Mouse (Mus musculus) liver, embryonic 14.5 days (tissue): Measurements from ENCODE around the gene Prss27. TPM values are rescaled to one million over a fixed set of nuclear protein-coding genes. Genes with fewer than 3 reads are reported as not detected.

Experiments used
- ATAC-seq: fragments of 200-750 bp; cut with Nextera tagmentation; 2 replicates; pipeline ENCODE4 v1.8.0; 2017; ENCODE audit warnings: moderate number of reproducible peaks, mild to moderate bottlenecking, moderate library complexity; ENCODE audit not compliant: insufficient read depth
- DNase-seq, 3 experiments: peaks; one replicate each; pipeline ENCODE4 v3.0.0-alpha.2; 2012 to 2013; ENCODE audit warnings: low read depth in 3 of 3, low spot score in 3 of 3
- H3K27ac ChIP-seq: fragments of 300-500 bp; sonication (generic); 2 replicates; pipeline ENCODE4 v1.5.1; 2014; ENCODE audit warnings: moderate library complexity, mild to moderate bottlenecking, control low read depth, inconsistent platforms
- H3K27me3 ChIP-seq: fragments of 300-500 bp; sonication (generic); 2 replicates; pipeline ENCODE4 v1.6.1; 2014; ENCODE audit warnings: mild to moderate bottlenecking, low read length, moderate library complexity; ENCODE audit not compliant: control insufficient read depth, insufficient read depth
- H3K36me3 ChIP-seq: fragments of 300-500 bp; sonication (generic); replicated peaks from 2 replicates; pipeline ENCODE4 v1.6.1; 2014; ENCODE audit warnings: low read depth; ENCODE audit not compliant: control insufficient read depth, insufficient read depth
- H3K4me1 ChIP-seq, 2 experiments: fragments of 200-500 bp in 1 of 2; fragments of 300-500 bp in 1 of 2; sonication (generic) in 1 of 2; replicated peaks; 2 replicates each; pipeline ENCODE4 v1.6.1; 2012 to 2014; ENCODE audit warnings: antibody characterized with exemption in 1 of 2, inconsistent platforms in 1 of 2, low read length in 1 of 2; ENCODE audit not compliant: control insufficient read depth in 2 of 2, insufficient read depth in 2 of 2
- H3K4me2 ChIP-seq: fragments of 300-500 bp; sonication (generic); 2 replicates; pipeline ENCODE4 v1.6.1; 2014; ENCODE audit warnings: low read depth, mild to moderate bottlenecking, control low read depth, moderate library complexity
- H3K4me3 ChIP-seq, 2 experiments: fragments of 200-500 bp in 1 of 2; fragments of 300-500 bp in 1 of 2; sonication (generic) in 1 of 2; 2 replicates each; pipeline ENCODE4 v1.5.1; 2012 to 2014; ENCODE audit warnings: low read depth in 2 of 2, low read length in 2 of 2, mild to moderate bottlenecking in 2 of 2, control low read depth in 1 of 2, inconsistent platforms in 1 of 2, moderate library complexity in 1 of 2; ENCODE audit not compliant: insufficient read depth in 1 of 2
- H3K9ac ChIP-seq: fragments of 300-500 bp; sonication (generic); replicated peaks from 2 replicates; pipeline ENCODE4 v1.6.1; 2014; ENCODE audit warnings: mild to moderate bottlenecking, control low read depth, moderate library complexity
- H3K9me3 ChIP-seq: fragments of 300-500 bp; sonication (generic); 2 replicates; pipeline ENCODE4 v1.6.1; 2016; ENCODE audit warnings: low read length, mixed read lengths; ENCODE audit not compliant: control insufficient read depth
- CTCF ChIP-seq: IDR thresholded peaks from 2 replicates; pipeline ENCODE4 v1.5.1; 2016; ENCODE audit warnings: antibody characterized with exemption, low read depth, control low read depth
- EP300 ChIP-seq: IDR thresholded peaks from 2 replicates; pipeline ENCODE4 v1.6.1; 2016; ENCODE audit warnings: antibody characterized with exemption, low read depth
- WGBS: fragments of 180-500 bp; shearing (Covaris S2); extraction: QIAGEN DNeasy Blood & Tissue Kit; methylation state at CpG from one replicate; pipeline ENCODE4 v1.1.7; 2014; ENCODE audit not compliant: insufficient replicate concordance; 5-methylcytosine and 5-hydroxymethylcytosine counted together
- polyA plus RNA-seq, 2 experiments: library from polyadenylated mRNA; depleted of rRNA in 1 of 2; stranded (reverse) in 1 of 2; unstranded in 1 of 2; fragments of >200 nt; fragmentation: Nextera tagmentation in 1 of 2; extraction: Ambion mirVana in 1 of 2; gene quantifications; 2 replicates each; pipeline versions ENCODE4 v1.2.1 to v1.2.3; 2012 to 2014

Prss27 gene
- polyA plus RNA-seq (2012; rRNA removed): not detected in 2 replicates
- not detected in 2 replicates for polyA plus RNA-seq (2014; fragmentation: Nextera tagmentation; extraction: Ambion mirVana)

DNA sequence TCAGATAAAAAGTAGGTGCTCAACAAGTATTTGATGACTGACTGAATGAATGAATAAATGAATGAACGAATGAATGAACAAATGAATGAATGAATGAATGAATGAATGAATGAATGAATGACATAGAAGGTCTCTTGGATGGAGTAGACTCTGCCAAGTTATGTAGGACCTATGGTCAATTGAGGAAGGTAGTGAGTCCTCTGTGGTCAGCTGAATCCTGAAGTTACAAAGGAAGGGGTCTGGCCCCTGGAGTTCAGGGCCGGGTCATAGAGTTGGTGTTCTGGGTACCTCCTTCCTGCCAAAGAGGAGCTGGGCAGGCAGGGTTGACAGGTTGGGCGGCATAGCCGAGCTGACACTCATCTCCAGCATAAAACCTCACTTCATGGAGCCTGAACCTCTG, at the start of gene Prss27:
Gene Prss27, plus strand, starts transcription at position 301 of the 400 bp plus-strand sequence.
- Histone ChIP-seq H3K36me3 (no peaks in the 10 kb centered on the region), H3K27me3 (no peaks in the 10 kb centered on the region), H3K9me3 (no peaks in the 10 kb centered on the region), H3K4me2 (no peak within 1 kb of the TSS), H3K4me3 (no peak within 1 kb of the TSS), H3K27ac (no peak within 1 kb of the TSS), H3K4me1 (no peaks in the 10 kb centered on the region), H3K9ac (no peak within 1 kb of the TSS)
- no peak for ATAC-seq
- TF ChIP-seq EP300: no peak
- no peak for TF ChIP-seq CTCF
- WGBS: 42% methylated on average over 4 of the region's 4 CpGs
- DNase-seq: no peak

DNA sequence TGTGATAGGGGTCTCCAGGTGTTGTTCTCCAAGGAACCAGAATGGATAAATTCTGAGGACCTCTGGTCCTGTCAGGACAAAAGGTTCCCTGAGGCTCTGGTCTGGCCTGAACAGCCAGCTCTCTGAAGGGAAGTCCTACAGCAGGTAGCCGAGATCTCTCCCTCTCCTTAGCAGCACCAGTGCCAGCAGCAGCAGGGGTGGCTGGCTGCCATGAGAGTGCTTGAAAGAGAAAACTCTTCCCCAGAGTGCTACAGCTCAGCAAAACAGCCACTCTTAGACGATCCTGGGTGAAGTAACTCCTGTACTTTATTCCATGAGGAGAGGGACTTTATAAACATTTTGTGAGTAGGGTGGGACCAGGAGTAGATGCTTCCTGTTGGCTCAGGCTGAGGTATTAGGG, 48.1 kb upstream of the Prss27 start:
- H3K9me3 ChIP-seq: no peaks in the 10 kb centered on the region
- H3K27ac ChIP-seq: no peak overlapping the region
- 38% methylated on average over 2 of the region's 2 CpGs for WGBS
- TF ChIP-seq EP300 (no peak), CTCF (no peak)
- no peak for DNase-seq
- no peak overlapping the region for H3K4me2 ChIP-seq
- H3K36me3 ChIP-seq: no peaks in the 10 kb centered on the region
- ATAC-seq: no peak
- H3K4me1 ChIP-seq: 0 out of 4 replicates have a peak, but pooled peaks cover 0 to 2% of the 10 kb centered on the region in 2 experiments
- H3K27me3 ChIP-seq: no peaks in the 10 kb centered on the region
- no peak overlapping the region for H3K9ac ChIP-seq
- no peak overlapping the region for H3K4me3 ChIP-seq

DNA sequence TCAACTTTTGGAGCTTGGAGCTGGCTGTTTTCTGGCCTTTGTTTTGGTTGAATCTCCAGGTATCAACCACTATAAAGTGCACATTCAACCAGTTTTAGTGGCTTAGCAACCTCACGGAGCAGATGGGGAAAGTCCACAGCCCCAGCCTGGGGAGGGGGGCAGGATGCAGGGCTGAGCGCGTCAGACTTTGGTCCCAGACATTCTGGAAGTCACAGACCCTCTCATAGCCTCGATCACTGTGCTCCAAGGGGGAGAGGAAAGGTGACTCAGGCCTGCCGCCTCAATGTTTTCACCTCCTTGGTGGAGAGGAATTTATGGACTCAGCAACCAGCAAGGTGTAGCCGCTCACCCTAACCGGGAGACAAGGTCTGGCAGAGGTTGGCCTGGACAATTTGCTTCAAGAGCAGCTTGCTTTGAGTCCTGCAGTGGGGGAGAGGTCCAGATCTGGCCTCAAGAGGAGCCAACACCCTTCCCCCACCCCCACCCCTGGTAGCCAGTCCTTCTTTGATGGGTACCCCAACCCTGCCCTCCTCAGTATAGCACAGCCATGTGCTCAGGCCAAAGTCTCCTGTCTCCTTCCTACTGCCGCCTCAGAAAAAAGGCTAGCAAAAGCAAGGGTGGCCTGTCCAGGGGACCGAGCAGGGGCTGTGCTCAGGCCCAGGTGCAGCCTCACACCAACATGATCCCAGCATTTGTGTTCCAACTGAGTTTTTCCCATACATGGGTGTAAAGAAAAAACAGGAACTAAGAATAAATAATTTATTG, 45.0 kb upstream of the Prss27 start:
- H3K4me3 ChIP-seq: no peak overlapping the region
- 57% methylated on average over 9 of the region's 9 CpGs for WGBS
- TF ChIP-seq CTCF (no peak), EP300 (no peak)
- H3K27me3 ChIP-seq: no peaks in the 10 kb centered on the region
- H3K27ac ChIP-seq: no peak overlapping the region
- no peak for ATAC-seq
- H3K4me1 ChIP-seq: 0 out of 4 replicates have a peak, but pooled peaks cover 0 to 2% of the 10 kb centered on the region in 2 experiments
- H3K36me3 ChIP-seq: no peaks in the 10 kb centered on the region
- no peaks in the 10 kb centered on the region for H3K9me3 ChIP-seq
- peak overlapping the region; percentile 19; the same call in 1 of the 2 replicates for H3K4me2 ChIP-seq
- H3K9ac ChIP-seq: no peak overlapping the region
- no peak for DNase-seq

GRCm38 (mm10) chr17:23993559-23994428, 44.1 kb upstream of the Prss27 start:
- Histone ChIP-seq H3K9me3 (no peaks in the 10 kb centered on the region), H3K4me3 (no peak overlapping the region), H3K4me2 (no peak overlapping the region), H3K36me3 (no peaks in the 10 kb centered on the region), H3K27ac (no peak overlapping the region), H3K4me1 (0 out of 4 replicates have a peak, but pooled peaks cover 0 to 2% of the 10 kb centered on the region in 2 experiments), H3K9ac (no peak overlapping the region), H3K27me3 (no peaks in the 10 kb centered on the region)
- DNase-seq (peak; percentile 64 to 71 (median 67)), ATAC-seq (peak; percentile 68)
- TF ChIP-seq CTCF (peak; percentile 76), EP300 (no peak)
- 7% methylated on average over 31 of the region's 31 CpGs for WGBS
